Mouse (Mus musculus): ENCODE results near the gene Rnf126.
"Not testable (repeated sequence)": the region's sequence is repeated elsewhere in the genome, so short reads cannot be mapped to it uniquely, and the experiment has no call there.

The Rnf126 gene

GRCm38 (mm10) chr10:79767372-79768244 is 856 bp upstream of the Rnf126 start:
- DNase-seq (ENCODE audit: extremely low read depth, low read depth, low spot score): peak; percentile 37

DNA sequence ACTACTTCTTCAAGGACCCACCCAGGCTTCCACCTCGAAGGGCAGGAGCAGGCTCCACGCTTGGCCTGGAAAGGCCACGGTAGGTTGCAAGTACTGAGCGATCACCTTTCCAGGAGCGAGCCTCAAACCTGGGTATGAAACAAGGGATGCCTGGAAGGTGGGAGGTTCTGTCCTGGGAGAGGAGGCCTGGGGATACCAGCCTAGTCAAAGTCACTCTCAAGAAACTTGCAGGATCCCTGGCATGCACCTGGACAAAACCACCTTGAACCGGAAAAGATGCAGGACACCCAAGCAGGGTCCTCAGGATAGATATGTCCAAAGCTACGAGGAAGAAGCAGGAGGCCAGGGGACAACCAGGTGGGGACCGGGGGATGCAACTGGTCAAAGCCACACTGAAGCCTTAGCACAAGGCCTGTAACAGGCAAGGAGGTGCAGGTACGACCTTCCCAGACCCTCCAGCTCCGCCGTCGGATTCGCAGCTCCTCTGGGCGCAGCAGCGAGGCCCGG is 698 bp downstream of the Rnf126 start:
- DNase-seq (ENCODE audit: extremely low read depth, low read depth, low spot score): no peak

- no peak for DNase-seq (ENCODE audit: extremely low read depth, low read depth, low spot score)
Observed at GRCm38 (mm10) chr10:79765228-79765745, 1.5 kb downstream of the Rnf126 start.

DNA sequence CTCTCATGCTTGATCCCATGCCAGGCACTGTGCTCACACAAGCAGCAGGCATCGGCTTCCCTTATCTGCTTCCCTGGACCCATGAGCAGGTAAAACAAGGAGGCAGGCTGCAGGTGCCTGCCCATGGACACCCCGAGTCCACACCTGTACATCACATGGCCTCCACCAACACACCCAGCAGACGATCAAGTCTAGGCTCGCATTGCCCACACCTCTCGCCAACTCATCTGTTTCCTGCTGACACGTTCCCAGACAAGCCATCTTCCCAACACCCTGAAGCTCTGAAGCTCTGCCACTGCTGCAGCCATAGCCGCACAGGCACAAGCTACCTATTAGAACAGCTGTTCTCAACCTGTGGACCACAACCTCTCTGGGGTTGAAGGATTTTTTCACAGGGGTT is 2.5 kb downstream of the Rnf126 start:
- peak; percentile 56 for DNase-seq (ENCODE audit: extremely low read depth, low read depth, low spot score)

- DNase-seq (ENCODE audit: extremely low read depth, low read depth, low spot score): no peak
Observed at GRCm38 (mm10) chr10:79762875-79763274, 3.9 kb downstream of the Rnf126 start.

- DNase-seq (ENCODE audit: extremely low read depth, low read depth, low spot score): no peak
Observed at GRCm38 (mm10) chr10:79760603-79761143, 6.1 kb downstream of the Rnf126 start.

DNA sequence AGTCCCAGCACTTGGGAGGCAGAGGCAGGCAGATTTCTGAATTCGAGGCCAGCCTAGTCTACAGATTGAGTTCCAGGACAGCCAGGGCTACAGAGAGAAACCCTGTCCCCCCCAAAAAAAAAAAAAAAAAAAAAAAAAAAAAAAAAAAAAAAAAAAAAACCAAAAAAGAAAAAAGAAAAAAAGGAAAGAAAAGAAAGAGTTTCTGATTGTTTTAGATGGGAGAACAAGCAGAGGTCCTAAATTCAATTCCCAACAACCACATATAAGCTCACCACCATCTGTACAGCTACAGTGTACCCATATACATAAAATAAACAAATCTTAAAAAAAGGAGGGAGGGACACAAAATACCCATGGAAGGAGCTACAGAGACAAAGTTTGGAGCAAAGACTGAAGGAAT is 7.1 kb downstream of the Rnf126 start:
- not testable (repeated sequence) for DNase-seq (ENCODE audit: extremely low read depth, low read depth, low spot score)

DNA sequence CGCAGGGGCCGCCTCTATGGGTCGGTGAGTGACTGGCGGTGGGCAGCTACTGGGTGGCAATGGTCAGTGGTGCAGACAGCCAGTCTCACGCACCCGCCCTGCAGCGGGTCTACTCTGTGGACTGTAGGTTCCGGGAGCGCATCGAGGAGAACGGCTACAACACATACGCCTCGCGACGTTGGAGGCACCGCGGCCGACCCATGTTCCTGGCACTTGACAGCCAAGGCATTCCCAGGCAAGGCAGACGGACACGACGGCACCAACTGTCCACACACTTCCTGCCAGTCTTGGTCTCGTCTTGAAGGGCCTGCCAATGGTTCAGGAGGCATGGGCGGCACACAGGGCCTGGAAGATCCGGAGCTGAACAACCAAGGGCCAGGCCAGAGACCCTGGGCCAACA is 10.1 kb downstream of the Rnf126 start:
- no peak for DNase-seq (ENCODE audit: extremely low read depth, low read depth, low spot score)

DNA sequence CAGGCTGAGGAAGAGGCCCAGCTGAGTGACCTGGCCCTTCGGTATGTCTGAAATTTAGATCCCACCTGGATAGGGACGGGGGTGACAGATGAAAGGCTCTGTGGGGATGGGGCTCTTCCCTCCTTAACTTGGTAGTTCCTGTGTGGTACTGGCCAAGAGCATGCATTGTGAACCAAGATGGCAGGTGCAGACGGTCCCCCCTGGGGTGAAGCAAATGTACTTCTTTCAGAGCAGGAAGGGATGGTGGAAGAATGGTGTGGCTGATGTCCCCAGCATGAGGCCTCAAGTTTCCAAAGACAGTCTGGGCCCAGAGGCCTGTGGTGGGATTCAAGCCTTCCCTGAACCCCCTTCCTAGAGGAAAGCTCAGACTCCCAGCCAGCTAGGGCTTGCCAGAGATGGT is 10.9 kb downstream of the Rnf126 start:
- no peak for DNase-seq (ENCODE audit: extremely low read depth, low read depth, low spot score)

DNA sequence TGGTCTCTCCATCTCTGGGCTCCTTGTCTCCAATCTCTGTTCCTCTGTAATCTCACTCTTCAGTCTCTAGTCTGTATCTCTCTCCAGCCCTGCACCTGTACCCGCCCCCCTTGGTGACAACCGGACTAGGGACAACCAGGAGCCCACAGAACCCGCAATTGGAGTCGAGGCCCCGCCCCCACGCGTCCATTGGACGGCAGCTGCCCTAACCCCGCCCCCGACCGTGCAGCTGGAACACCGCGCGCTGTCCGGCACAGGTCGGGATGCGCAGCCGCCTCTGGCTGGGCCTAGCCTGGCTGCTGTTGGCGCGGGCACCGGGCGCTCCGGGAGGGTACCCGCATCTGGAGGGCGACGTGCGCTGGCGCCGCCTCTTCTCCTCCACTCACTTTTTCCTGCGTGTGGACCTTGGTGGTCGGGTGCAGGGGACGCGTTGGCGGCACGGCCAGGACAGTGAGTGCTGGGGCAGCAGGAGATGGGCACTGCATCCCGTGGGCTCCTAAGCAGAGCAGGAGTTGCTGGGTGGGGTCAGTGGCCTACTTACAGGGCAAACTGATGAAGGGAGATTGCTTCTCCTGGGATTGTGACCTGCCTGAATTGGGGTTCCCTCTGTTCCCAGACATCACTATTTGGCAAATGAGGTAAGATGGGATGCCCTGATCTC is 11.8 kb downstream of the Rnf126 start, which contains the start of gene Fgf22:
Gene Fgf22 (plus strand): TSS at position 221 of the 661 bp plus-strand sequence.
- no peak for DNase-seq (ENCODE audit: extremely low read depth, low read depth, low spot score)

DNA sequence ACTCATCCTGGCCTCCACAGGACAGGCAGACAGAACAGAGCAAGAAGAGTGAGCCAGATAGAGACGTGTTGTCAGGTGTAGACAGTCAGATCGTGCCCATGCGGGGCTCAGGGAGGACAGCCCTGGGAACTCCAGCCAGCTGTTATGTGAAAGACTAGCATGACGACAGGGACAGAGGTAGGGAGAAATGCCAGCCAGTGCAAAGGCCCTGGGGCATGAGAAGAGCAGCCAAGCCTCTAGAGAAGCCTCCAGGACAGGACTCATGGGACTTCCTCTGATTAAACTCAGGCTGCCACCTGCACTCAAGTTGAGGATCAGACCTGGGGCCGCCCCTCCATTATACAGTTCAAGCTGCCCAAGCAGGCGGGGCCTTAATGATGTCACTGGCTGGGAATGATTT is 18.3 kb downstream of the Rnf126 start:
- no peak for DNase-seq (ENCODE audit: extremely low read depth, low read depth, low spot score)

DNA sequence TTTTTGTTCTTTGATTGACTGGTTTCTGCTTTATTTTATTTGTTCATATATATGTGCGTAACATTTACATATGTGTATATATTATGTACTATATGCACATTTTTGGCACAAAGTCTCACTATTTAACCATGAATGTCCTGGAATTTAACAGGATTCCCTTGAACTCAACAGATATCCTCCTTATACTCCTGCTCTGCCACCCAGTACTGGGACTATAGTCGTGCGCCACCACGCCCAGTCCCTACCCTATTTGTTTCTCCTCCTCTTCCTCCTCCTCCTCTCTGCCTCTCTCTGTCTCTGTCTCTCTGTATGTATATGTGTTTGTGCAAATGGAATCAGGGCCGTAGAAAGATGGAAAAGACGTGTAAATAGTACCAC is 20.0 kb downstream of the Rnf126 start:
- DNase-seq (ENCODE audit: extremely low read depth, low read depth, low spot score): no peak

GRCm38 (mm10) chr10:79745898-79746773 is 20.6 kb downstream of the Rnf126 start, which contains the start of gene Polrmt:
Gene Polrmt (minus strand): TSS chr10:79746581.
- DNase-seq (ENCODE audit: extremely low read depth, low read depth, low spot score): peak; percentile 78

GRCm38 (mm10) chr10:79745411-79745810 is 21.3 kb downstream of the Rnf126 start:
- no peak for DNase-seq (ENCODE audit: extremely low read depth, low read depth, low spot score)

DNA sequence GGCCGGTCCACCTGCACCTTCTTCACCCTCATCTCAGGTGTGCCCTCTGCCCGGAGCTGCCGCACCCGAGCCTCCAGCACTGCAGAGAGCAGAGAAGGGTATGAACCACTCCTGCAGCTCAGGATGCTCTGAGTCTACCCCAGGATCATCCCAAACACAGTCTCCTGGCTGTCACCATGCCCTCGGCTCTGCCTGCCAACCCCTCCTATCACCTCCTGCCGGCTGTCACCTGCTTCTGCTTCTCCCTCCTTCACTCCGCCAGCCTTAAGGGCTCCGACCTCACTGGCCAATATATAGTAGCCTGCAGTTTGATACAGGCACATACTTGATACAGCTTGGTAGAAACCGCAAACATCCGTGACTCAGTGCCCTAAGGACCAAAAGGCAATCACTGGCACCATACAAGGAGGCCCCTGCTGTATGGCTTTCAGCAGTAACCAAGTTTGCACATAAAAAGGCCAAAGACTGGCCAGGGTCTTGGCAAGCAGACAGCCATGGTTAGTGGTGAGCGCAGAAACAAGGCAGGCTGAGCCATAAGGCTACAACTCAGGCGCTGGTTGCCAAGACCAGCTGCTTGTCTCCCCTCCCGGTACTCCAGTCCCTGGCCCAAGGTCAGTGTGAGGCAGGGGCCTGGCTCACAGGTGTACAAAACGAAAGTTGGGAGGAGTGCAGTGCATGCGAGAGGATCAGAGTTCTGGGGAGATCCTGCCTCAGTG is 22.9 kb downstream of the Rnf126 start:
- no peak for DNase-seq (ENCODE audit: extremely low read depth, low read depth, low spot score)

GRCm38 (mm10) chr10:79743161-79743560 is 23.6 kb downstream of the Rnf126 start:
- no peak for DNase-seq (ENCODE audit: extremely low read depth, low read depth, low spot score)

GRCm38 (mm10) chr10:79740863-79741262 is 25.9 kb downstream of the Rnf126 start:
- DNase-seq (ENCODE audit: extremely low read depth, low read depth, low spot score): no peak

- DNase-seq (ENCODE audit: extremely low read depth, low read depth, low spot score): no peak
Observed at GRCm38 (mm10) chr10:79739234-79739633, 27.5 kb downstream of the Rnf126 start.

DNA sequence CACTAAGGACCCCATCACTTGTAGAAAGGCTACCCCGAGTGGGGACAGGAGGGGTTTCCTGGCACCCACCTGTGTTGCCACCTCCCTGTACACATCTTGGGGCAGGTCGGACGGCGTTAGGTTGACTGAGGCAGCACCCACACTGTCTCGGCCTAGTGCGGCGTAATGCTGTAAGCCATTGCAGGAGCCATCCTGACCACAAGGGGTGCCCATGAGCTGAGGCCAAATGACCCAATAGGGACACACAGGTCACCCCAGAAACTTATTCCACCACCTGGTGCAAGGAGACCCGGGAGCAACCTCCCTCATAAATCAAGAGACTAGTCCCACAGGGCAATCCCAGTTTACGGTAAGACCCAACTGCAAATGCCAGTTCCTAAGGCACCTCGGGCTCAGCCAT is 28.5 kb downstream of the Rnf126 start:
- DNase-seq (ENCODE audit: extremely low read depth, low read depth, low spot score): no peak

DNA sequence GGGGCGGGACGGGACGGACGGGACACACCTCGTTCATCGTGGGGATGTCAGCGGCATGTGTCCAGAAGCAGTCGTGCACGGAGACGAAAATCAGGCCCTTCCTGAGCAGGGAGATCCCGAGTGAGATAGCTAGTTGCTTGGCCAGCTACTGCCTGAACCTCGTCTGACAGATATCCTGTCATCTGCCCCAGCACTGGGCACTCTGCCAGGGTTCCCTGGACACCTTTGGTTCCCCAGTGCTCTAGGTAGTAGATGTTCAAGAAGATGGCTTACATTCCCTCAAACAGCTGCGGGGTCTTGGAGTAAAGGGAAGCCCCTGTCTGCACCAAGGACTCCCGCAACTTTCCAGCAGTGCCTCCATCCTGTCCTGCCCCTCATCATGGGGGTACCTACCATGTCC is 30.0 kb downstream of the Rnf126 start:
- DNase-seq (ENCODE audit: extremely low read depth, low read depth, low spot score): no peak

Measured in fat pad, adult 2 months (tissue).